Mouse (Mus musculus) megakaryocyte, embryonic 14.5 days (primary cell): ENCODE data around the gene Nedd4.

Experiments used
- FLI1 ChIP-seq: IDR thresholded peaks from 2 replicates; pipeline ENCODE4 v1.6.1; 2012; ENCODE audit warnings: low read length, inconsistent platforms, mixed read lengths
- GATA1 ChIP-seq: IDR thresholded peaks from 3 replicates; pipeline ENCODE4 v1.6.1; 2012; ENCODE audit warnings: mixed read lengths, low read length, inconsistent platforms, borderline replicate concordance

- no peak for TF ChIP-seq FLI1
- no peak for TF ChIP-seq GATA1
These were observed 21.0 kb upstream of the Nedd4 start for GRCm38 (mm10) chr9:72641093-72641680.
